Mouse (Mus musculus): ENCODE data around the gene Usp3.

GRCm38 (mm10) chr9:66598636-66599035 is 5.7 kb upstream of the Usp3 start:
- TF ChIP-seq CTCF (IDR thresholded peaks at IDR 0.05; ENCODE audit: low read depth) (no peak), EP300 (IDR thresholded peaks at IDR 0.05; ENCODE audit: low read depth) (no peak)

Measured in liver, postnatal 0 days (tissue).